Mouse (Mus musculus) cerebellum, adult 18-20 months (tissue): Measurements from ENCODE around the gene Bin2.
"Not testable (repeated sequence)": the region's sequence is repeated elsewhere in the genome, so short reads cannot be mapped to it uniquely, and the experiment has no call there.

ENCODE experiments used
- DNase-seq, 2 experiments: peaks; one replicate each; pipeline ENCODE4 v3.0.0; 2021

Gene Bin2

DNA sequence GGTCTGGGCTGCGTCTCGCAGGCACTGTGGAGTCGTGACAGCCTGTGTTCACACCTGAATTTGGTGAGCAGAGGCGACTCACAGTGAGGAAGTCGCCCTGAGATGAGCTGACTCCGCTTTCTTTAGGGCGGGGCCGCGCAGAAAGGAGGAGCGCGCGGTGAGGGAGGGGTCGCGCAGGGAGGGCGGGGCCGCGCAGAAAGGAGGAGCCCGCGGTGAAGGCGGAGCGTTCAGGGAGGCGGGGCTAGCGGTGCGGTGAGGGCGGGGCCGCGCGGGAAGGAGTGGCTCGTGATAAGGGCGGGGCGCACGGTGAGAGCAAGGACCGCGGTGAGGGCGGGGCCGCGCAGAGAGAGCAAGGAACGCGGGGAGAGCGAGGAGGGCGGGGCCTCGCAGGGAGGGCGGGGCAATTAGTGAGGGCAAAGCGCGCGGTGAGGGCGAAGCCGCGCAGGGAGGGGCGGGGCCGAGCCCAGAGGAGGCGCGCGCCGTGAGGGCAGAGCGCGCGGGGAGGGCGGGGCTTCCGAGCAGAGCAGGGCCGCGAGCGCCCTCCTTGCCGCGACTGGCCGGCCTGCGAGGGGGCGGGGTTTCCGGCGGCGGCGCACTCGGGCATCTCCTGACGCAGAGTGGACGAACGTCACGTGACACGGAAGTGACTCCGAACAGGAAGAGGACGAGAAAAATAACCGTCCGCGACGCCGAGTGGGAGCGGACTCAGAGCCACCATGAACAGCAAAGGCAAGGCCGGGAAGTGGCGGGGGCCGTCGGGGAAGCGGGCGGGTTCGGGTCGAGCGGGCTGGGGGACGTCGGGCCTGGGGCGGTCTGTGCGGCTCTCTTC lies 54.1 kb downstream of the Bin2 start, which contains the start of gene Dazap2:
TSS of gene Dazap2 (plus strand) at position 354 of the 829 bp plus-strand sequence.
- DNase-seq, result peak; percentile 98 to 99

DNA sequence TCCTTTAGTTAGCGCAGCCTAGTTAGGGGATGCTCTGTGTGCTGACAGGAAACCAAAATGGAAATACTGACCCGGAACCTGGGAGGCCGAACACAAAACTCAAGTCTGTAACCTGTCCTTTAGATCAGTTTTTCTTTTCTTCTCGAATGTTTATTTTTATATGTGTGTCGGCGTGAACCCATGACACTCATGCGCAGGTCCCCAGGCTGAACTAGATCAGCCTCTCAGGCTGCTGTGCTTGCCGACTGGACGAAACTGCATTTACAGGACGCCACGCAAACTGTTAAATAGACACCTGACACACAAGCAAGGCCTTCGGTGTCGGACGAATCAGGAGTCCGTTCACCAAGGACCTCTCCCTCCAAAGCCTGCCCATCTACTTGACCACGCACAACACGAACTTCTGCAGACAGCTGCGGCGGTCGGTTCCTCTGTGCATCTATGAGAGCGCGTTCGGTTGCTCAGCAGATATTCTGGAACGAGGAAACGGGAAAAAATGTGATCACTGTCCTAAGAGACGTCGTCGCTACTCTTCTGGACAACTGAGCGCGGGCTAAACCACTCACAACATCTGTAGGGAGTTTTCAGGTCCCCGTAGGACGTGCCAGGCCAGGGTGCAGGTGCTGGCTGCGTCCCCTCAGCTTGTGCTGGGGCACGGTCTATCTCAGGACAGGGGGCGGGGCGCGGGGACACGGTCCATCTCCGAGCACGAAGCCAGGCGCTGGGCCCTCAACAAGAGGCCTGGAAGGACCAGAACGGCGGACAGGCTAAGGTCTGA lies 54.9 kb downstream of the Bin2 start:
- peak in 1 of 2 experiments; percentile 78 for DNase-seq

DNA sequence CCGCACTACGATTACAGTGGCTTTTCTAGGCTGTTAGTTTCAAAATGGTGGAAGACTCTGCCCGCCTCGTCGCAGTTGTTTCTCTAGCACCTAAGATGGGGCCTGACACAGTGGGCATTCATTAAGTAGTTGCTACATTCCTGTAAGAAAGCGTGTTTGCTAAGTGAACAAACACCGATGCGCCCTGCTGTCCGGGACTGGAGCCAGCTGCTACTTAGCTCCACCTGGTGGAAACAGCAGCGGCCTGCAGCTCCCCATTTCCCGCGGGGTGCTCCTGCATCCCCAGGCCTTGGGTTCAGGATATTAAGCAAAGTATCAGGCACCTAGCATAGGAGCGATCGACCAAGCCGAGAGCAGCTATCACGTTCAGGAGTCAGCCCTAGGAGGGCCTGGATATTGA lies 55.8 kb downstream of the Bin2 start:
- peak; percentile 77 to 89 for DNase-seq

DNA sequence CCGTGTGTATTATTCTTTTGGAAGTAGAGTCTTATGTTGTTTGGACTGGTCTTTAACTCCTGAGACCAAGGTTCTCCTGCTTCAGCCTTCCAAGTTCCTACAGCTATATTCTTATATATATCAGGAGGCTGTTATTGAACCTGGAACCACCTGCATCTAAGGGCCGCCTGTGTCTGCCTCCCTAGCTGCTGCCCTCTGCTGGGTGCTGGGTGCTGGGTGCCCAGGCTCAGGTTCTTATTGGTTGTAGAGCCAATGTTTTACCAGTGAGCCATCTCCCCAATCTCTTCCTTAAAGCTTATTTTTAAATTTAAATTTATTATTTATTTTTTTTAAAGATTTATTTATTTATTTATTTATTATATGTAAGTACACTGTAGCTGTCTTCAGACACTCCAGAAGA lies 56.9 kb downstream of the Bin2 start:
- DNase-seq, result peak in 1 of 2 experiments; percentile 25

DNA sequence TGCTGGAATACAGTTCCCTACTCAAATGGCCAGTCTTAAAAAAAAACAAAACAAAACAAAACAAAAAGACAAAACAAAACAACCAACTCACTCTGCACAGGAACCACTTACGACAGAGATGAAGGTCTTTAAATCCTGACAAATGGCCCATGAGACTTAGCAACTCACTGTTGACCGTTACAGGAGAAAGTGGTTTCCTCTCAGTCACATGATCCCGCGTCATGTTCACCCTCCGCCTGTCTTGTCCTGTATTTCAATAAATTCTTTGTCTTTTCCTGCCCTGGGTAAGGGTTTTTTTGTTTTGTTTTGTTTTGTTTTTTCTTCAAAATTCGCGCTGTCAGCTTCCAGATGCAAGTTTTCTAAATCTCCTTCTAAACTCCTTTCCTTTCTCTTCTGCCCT lies 57.4 kb downstream of the Bin2 start:
- DNase-seq, result no peak

DNA sequence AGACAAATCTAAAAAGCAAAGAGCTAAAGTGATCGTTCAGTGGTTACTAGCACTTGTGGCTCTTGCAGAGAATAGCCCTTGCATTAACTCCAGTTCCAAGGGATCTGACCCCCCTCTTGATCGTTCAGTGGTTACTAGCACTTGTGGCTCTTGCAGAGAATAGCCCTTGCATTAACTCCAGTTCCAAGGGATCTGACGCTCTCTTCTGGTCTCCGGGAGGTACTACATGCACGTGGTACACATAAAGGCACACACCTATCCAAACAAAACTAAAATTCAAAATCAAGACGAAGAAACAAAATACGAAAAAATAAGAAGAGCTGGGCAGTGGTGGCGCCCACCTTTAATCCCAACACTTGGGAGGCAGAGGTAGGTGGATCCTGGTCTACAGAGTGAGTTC lies 62.7 kb downstream of the Bin2 start:
- DNase-seq, result not testable (repeated sequence)

DNA sequence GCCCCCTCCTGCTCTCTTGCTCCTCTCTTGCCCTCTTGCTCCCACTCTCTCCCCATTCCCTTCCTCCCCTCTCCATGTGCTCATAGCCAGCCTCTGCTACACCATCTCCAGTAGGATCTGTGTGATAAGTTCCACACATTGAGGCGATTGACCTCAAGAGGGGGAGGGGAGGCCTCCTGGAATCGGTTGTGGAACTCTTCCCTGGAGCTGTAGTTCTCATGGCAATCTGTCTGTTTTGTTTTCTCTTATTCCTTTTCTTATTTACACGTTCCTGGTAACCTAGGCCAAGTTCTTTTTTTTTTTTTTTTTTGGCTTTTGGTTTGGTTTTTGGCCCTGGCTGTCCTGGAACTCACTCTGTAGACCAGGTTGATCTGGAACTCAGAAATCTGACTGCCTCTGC lies 67.7 kb downstream of the Bin2 start:
- DNase-seq, result no peak

DNA sequence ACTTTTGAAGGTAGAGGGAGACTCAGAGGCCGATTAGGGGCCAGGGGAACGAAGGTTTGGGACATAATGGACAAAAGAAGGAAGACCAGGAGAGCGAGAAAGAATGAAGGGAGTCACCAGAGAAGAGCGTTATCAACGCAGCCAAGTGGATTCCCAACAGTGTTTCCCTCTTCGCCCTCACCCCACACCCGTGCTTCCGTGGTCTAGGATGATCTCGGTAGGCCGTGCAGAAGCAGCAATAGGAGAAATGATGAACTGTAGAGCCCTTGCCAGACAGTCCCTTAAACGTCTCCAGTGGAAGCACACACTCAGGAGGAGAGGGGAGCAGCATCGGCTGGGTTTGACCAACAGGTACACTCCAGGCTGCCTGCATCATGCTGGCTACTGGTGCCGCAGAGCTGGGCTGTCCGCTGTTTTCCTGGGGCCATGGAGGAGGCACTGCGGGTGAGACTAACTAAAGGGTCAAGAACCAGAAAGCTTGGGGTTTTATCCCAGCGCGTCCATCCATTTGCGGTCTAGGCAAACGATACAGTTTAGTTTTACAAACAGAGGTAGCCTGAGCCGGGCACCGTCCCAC lies 68.6 kb downstream of the Bin2 start:
- peak; percentile 15 to 30 for DNase-seq

DNA sequence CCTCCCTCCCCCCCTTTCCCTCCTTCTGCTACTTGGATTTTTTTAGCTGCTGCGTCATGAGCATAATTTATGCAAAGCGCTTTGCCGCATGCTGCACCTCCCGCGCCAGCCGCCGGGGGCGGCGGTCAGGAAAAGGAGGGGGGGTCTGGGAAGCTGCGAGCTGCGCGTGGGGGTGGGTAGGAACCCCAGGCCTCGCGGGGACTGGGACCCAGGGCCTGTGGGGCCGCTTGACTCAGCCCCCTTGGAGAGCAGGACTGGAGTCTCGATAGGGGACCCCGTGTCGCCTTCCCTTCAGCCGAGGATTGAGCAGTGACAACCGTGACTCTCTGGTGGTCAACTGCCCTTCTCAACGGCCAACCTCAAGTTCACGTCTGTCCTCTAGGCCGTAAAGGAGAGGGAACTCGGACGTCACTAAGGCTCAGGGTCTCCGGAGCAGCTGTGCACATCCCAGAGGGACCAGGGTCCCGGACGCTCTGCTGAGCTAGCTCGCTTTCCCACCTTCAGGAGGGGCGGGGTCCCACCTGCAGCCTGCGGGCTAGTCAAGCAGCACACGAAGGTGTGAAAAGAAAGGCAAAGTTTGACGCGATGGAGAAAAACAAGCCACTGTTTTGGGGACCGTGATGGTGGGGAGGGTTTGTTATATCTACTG lies 69.2 kb downstream of the Bin2 start:
- DNase-seq, result peak in 1 of 2 experiments; percentile 76

DNA sequence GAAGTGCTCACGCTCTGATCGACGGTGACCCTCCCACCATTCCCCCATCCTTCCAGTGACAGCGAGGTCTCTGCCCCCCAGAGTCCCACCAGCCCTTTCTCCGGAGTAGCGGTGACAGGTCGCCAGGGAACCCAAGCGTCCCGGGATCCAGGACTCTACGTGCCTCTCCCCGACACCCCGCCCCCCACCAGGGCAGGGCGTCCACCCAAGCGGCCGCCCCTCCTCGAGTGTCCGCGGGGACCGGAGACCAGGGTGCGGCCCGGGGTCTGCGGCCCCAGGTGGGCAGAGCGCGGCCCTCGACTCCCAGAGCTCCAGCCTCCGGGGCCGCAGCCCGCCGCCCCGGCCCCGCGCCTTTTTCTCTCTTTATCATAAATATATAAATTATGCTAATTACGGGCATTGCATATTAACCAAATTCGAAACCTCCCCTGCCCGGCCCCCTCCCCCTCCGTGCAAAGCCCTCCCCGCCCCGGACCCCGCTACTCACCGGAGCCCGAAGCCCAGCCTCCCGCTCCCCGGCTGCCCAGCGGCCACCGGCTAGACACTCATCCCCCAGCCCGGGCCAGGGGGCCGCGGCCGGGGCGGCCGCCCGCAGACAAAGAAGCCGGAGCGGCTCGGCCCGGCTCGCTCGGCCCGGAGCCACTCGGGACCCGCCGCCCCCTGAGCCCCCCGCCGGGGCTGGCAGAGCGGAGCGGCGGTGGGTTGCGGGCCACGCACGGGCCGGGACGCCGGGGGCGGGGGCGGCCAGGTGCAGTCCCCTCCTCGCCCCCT lies 69.9 kb downstream of the Bin2 start, which contains the start of gene Pou6f1:
TSS of gene Pou6f1 (minus strand) at position 709 of the 771 bp plus-strand sequence.
- peak; percentile 59 to 72 for DNase-seq

DNA sequence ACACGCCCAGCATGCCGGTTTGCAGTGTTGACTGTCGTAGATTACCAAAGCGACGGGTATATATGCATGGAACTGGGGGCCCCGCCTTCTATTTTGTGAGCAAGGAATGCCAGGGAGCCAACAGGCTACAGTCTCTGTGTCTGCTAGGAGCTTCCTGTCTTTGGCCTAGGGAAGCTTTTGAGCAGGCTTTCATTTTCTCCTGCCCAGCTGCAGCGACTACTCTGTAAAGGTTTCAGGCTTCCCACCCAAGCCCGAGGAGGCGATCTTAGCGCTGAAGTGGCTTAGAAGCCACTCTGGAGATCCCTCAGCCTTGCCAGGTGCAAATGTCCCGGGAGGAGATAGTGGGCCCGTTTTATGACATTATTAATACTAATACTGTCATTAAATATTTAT lies 70.5 kb downstream of the Bin2 start:
- DNase-seq, result peak; percentile 41 to 49

DNA sequence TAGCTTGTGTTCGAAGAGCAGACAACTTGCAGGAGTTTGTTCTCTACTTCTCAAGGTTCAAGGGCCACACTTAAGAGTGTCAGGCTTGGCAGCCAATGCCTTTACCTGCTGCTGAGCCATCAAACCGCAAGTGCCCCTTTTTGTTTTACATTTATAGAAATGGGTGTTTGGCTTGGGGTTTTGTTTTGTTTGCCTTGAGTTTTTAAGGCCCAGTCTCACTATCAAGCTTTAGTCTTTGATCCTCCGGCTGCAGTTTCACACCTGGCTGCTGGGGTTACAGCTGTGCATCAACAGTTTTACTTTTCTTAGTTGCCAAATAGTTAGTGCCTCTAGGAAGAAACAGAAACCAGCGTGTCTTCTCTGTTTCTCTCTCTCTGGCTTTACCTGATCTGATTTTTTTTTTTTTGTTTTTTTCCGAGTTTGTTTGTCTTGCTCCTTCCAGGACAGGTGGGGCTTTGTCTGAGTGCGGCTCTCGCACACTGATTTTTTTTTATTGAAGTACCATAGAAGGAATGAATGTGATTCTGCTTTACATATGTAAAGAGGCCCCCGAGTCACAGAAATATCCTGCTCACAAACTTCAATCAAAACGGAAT lies 71.0 kb downstream of the Bin2 start:
- DNase-seq, result no peak

DNA sequence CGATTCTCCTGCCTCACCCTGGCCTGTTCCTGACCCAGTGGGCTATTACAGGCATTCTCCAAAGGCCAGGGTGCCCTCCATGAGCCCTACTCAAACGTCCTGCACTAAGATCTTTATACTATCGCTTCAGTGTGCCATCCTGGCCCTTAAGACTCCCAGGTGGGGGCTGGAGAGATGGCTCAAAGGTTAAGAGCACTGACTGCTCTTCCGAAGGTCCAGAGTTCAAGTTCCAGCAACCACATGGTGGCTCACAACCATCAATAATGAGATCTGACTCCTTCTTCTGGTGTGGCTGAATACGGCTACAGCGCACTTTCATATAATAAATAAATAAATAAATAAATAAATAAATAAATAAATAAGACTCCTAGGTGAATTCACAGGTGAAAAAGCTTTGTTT lies 76.5 kb downstream of the Bin2 start:
- no peak for DNase-seq
